Mouse (Mus musculus) megakaryocyte, adult 5-6 weeks (primary cell): ENCODE results near the gene 9030025P20Rik. TPM values are rescaled to one million over a fixed set of nuclear protein-coding genes. Genes with fewer than 3 reads are reported as not detected.
"Not testable (repeated sequence)": the region's sequence is repeated elsewhere in the genome, so short reads cannot be mapped to it uniquely, and the experiment has no call there.

ENCODE experiments used
- ATAC-seq: 2 replicates; pipeline ENCODE4 v1.8.0; 2016; ENCODE audit warnings: mild to moderate bottlenecking, inconsistent platforms; ENCODE audit not compliant: poor library complexity, severe bottlenecking
- total RNA-seq, 2 experiments: library from RNA; stranded (forward) in 1 of 2; stranded (reverse) in 1 of 2; fragments of 153-499, 151-499 nt in 1 of 2; fragments of 221-1000, 200-1000 nt in 1 of 2; gene quantifications; 2 replicates each; pipeline versions ENCODE4 v1.2.3 to v1.2.4; 2015 to 2017

Gene 9030025P20Rik
- total RNA-seq (2015) (5.9 and 6.3 TPM in 2 replicates), total RNA-seq (2017) (8.2 and 9.6 TPM in 2 replicates)

- peak; percentile 95 for ATAC-seq
Measured at GRCm38 (mm10) chr17:14978362-14979038, at the start of gene 9030025P20Rik, which contains the start of gene Gm3417. Gene 9030025P20Rik (plus strand): TSS chr17:14978468. Gene Gm3417 (minus strand): TSS chr17:14978790.

- ATAC-seq, result no peak
Measured at GRCm38 (mm10) chr17:14928631-14929030, 49.6 kb upstream of the 9030025P20Rik start.

- ATAC-seq, result peak; percentile 77
Measured at GRCm38 (mm10) chr17:14930697-14931096, 47.6 kb upstream of the 9030025P20Rik start.

- no peak for ATAC-seq
Measured at GRCm38 (mm10) chr17:14931469-14931868, 46.8 kb upstream of the 9030025P20Rik start.

GRCm38 (mm10) chr17:14935280-14935679, 43.0 kb upstream of the 9030025P20Rik start:
- ATAC-seq, result not testable (repeated sequence)

GRCm38 (mm10) chr17:14935841-14936605, 42.2 kb upstream of the 9030025P20Rik start:
- ATAC-seq, result no peak

GRCm38 (mm10) chr17:14942181-14942580, 36.1 kb upstream of the 9030025P20Rik start:
- ATAC-seq, result not testable (repeated sequence)

GRCm38 (mm10) chr17:14943009-14943728, 35.1 kb upstream of the 9030025P20Rik start, which contains the start of the genes Wdr27 and 1600012H06Rik:
Gene Wdr27 (minus strand): TSS chr17:14943158.
Gene 1600012H06Rik (plus strand): TSS chr17:14943184.
- peak; percentile 99 for ATAC-seq

GRCm38 (mm10) chr17:14943729-14944059, 34.6 kb upstream of the 9030025P20Rik start:
- peak; percentile 13; the same call in 1 of the 2 replicates for ATAC-seq

- no peak for ATAC-seq
Measured at GRCm38 (mm10) chr17:14944551-14944950, 33.7 kb upstream of the 9030025P20Rik start.

GRCm38 (mm10) chr17:14949161-14949827, 29.0 kb upstream of the 9030025P20Rik start:
- no peak for ATAC-seq

- peak; percentile 91 for ATAC-seq
Measured at GRCm38 (mm10) chr17:14953452-14953851, 24.8 kb upstream of the 9030025P20Rik start.

GRCm38 (mm10) chr17:14958686-14959327, 19.5 kb upstream of the 9030025P20Rik start:
- no peak for ATAC-seq

- ATAC-seq, result no peak
Measured at GRCm38 (mm10) chr17:14959979-14960378, 18.3 kb upstream of the 9030025P20Rik start.

- ATAC-seq, result peak; percentile 16; the same call in 1 of the 2 replicates
Measured at GRCm38 (mm10) chr17:14960520-14960919, 17.7 kb upstream of the 9030025P20Rik start.

GRCm38 (mm10) chr17:14960951-14961556, 17.2 kb upstream of the 9030025P20Rik start, which contains the start of gene Phf10:
Gene Phf10 (minus strand): TSS chr17:14961273.
- ATAC-seq, result peak; percentile 59

GRCm38 (mm10) chr17:14961557-14962154, 16.6 kb upstream of the 9030025P20Rik start:
- peak; percentile 71 for ATAC-seq

- 0 out of 2 replicates have a peak, but pooled peaks have one; percentile 23 for ATAC-seq
Measured at GRCm38 (mm10) chr17:14968373-14968913, 9.8 kb upstream of the 9030025P20Rik start.
